Mouse (Mus musculus): ENCODE measurements around the gene Mars2. TPM values are rescaled to one million over a fixed set of nuclear protein-coding genes. Genes with fewer than 3 reads are reported as not detected.

Mars2 gene
- polyA plus RNA-seq, 1 experiment from 2014 or later: 2.7 TPM

DNA sequence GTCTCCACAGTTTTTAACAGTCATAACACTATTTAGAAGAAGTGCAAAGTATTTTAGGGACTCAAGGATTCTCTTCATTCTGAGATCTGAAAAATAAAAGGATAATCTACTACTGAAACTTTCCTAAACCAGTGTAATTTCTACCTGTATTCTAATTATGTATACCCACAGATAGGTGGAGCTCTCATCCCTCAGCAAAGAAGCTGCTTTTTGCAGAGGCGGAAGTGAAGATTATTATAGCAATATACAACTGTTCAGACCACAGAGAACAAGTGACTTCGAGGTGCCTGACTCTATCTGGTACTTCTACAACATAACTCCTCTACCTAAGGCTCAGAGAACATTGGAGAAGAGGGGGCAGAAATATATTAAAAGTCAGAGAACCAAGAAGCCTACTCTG is 28.5 kb downstream of the Mars2 start:
- Histone ChIP-seq H3K9ac (ENCODE audit: low read depth, low read length) (no peak overlapping the region), H3K4me3 (ENCODE audit: low read depth, low read length) (no peak overlapping the region), H3K27ac (ENCODE audit: low read depth, low read length) (no peak overlapping the region), H3K4me1 (replicated peaks; ENCODE audit: control insufficient read depth, insufficient read depth, low read length) (no peaks in the 10 kb centered on the region), H3K4me2 (replicated peaks; ENCODE audit: low read depth, low read length) (no peak overlapping the region), H3K27me3 (ENCODE audit: control insufficient read depth, insufficient read depth, low read length) (no peaks in the 10 kb centered on the region), H3K9me3 (ENCODE audit: control insufficient read depth, low read length) (no peaks in the 10 kb centered on the region), H3K36me3 (ENCODE audit: control insufficient read depth, insufficient read depth, low read length) (no peaks in the 10 kb centered on the region)
- ATAC-seq (ENCODE audit: low FRiP score) (no peak), DNase-seq (ENCODE audit: low spot score) (no peak)
- 82% methylated on average over 2 of the region's 2 CpGs for WGBS

DNA sequence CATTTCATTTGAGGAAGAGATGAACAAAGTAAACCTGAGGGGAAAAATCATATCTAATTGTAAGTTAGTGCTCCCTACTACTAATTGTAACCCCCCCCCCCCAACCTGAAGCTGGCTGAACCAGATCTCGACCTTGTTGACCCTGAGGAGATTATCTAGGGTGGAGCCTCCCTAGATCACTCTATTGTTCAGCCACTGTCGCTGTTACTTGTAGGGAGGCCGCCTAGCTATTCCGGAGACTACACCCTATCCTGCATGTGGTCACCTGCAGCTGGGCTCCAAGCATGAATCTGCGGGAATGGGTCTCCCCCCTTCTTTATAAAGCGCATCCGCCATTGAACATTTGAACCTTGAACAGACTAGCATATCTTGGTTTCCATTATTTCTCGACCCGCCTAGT is 42.1 kb downstream of the Mars2 start:
- Histone ChIP-seq H3K4me3 (ENCODE audit: low read depth, low read length) (no peak overlapping the region), H3K27ac (ENCODE audit: low read depth, low read length) (no peak overlapping the region), H3K4me2 (replicated peaks; ENCODE audit: low read depth, low read length) (no peak overlapping the region), H3K4me1 (replicated peaks; ENCODE audit: control insufficient read depth, insufficient read depth, low read length) (no peaks in the 10 kb centered on the region), H3K9me3 (ENCODE audit: control insufficient read depth, low read length) (no peaks in the 10 kb centered on the region), H3K9ac (ENCODE audit: low read depth, low read length) (no peak overlapping the region), H3K27me3 (ENCODE audit: control insufficient read depth, insufficient read depth, low read length) (no peaks in the 10 kb centered on the region), H3K36me3 (ENCODE audit: control insufficient read depth, insufficient read depth, low read length) (no peaks in the 10 kb centered on the region)
- no peak for DNase-seq (ENCODE audit: low spot score)
- 78% methylated on average over 9 of the region's 9 CpGs for WGBS
- ATAC-seq (ENCODE audit: low FRiP score): no peak

Other genes with a start within 250 kb of the Mars2 start
- gene Sf3b1, start 209.7 kb upstream of the Mars2 start, polyA plus RNA-seq (2014; fragmentation: Nextera tagmentation; extraction: Ambion mirVana): 366 and 384 TPM in 2 replicates
- 36.2 and 41.4 TPM in 2 replicates for gene Coq10b, start 184.4 kb upstream of the Mars2 start, polyA plus RNA-seq (2014; fragmentation: Nextera tagmentation; extraction: Ambion mirVana)
- 421 and 434 TPM in 2 replicates for gene Hspe1, start 149.0 kb upstream of the Mars2 start, polyA plus RNA-seq (2014; fragmentation: Nextera tagmentation; extraction: Ambion mirVana)
- gene Hspd1, start 148.9 kb upstream of the Mars2 start, polyA plus RNA-seq (2014; fragmentation: Nextera tagmentation; extraction: Ambion mirVana): 354 and 387 TPM in 2 replicates
- 176 and 183 TPM in 2 replicates for gene Mob4, start 105.9 kb upstream of the Mars2 start, polyA plus RNA-seq (2014; fragmentation: Nextera tagmentation; extraction: Ambion mirVana)
- gene Rftn2, start 10.4 kb upstream of the Mars2 start, polyA plus RNA-seq (2014; fragmentation: Nextera tagmentation; extraction: Ambion mirVana): 9.7 and 10.8 TPM in 2 replicates
- gene Boll, start 126.3 kb downstream of the Mars2 start, polyA plus RNA-seq (2014; fragmentation: Nextera tagmentation; extraction: Ambion mirVana): 0.20 and 0.42 TPM in 2 replicates
- gene Plcl1, start 168.7 kb downstream of the Mars2 start, polyA plus RNA-seq (2014; fragmentation: Nextera tagmentation; extraction: Ambion mirVana): 2.1 and 2.8 TPM in 2 replicates

All from hindbrain, embryonic 11.5 days (tissue).